Mouse (Mus musculus) kidney, embryonic 14.5 days (tissue): ENCODE results near the gene Ddi2. TPM values are rescaled to one million over a fixed set of nuclear protein-coding genes. Genes with fewer than 3 reads are reported as not detected.

Experiments
- ATAC-seq: fragments of 200-750 bp; cut with Nextera tagmentation; 2 replicates; pipeline ENCODE4 v1.8.0; 2017; ENCODE audit warnings: moderate number of reproducible peaks, mild to moderate bottlenecking, moderate TSS enrichment, moderate library complexity; ENCODE audit not compliant: low FRiP score, low TSS enrichment
- H3K27ac ChIP-seq: fragments of 300-500 bp; sonication (generic); 2 replicates; pipeline ENCODE4 v1.5.1; 2014; ENCODE audit warnings: low read depth, mild to moderate bottlenecking, low read length, moderate library complexity, mixed read lengths
- H3K27me3 ChIP-seq: fragments of 300-500 bp; sonication (generic); 2 replicates; pipeline ENCODE4 v1.6.1; 2014; ENCODE audit warnings: mild to moderate bottlenecking, low read length; ENCODE audit not compliant: control insufficient read depth, insufficient read depth
- H3K36me3 ChIP-seq: fragments of 300-500 bp; sonication (generic); 2 replicates; pipeline ENCODE4 v1.6.1; 2014; ENCODE audit warnings: low read length, mixed read lengths; ENCODE audit not compliant: control insufficient read depth, insufficient read depth
- H3K4me1 ChIP-seq: fragments of 300-500 bp; sonication (generic); 2 replicates; pipeline ENCODE4 v1.6.1; 2014; ENCODE audit warnings: low read length, mixed read lengths; ENCODE audit not compliant: control insufficient read depth, insufficient read depth
- H3K4me2 ChIP-seq: fragments of 300-500 bp; sonication (generic); replicated peaks from 2 replicates; pipeline ENCODE4 v1.6.1; 2014; ENCODE audit warnings: low read depth, mild to moderate bottlenecking, low read length
- H3K4me3 ChIP-seq: fragments of 300-500 bp; sonication (generic); 2 replicates; pipeline ENCODE4 v1.5.1; 2014; ENCODE audit warnings: mild to moderate bottlenecking, low read length
- H3K9ac ChIP-seq: fragments of 300-500 bp; sonication (generic); 2 replicates; pipeline ENCODE4 v1.6.1; 2014; ENCODE audit warnings: low read depth, mild to moderate bottlenecking, low read length, moderate library complexity
- H3K9me3 ChIP-seq: fragments of 300-500 bp; sonication (generic); 2 replicates; pipeline ENCODE4 v1.6.1; 2016; ENCODE audit warnings: low read length; ENCODE audit not compliant: control insufficient read depth
- WGBS: fragments of 180-500 bp; shearing (Covaris S2); extraction: QIAGEN DNeasy Blood & Tissue Kit; methylation state at CpG from one replicate; pipeline ENCODE4 v1.1.7; 2014; 5-methylcytosine and 5-hydroxymethylcytosine counted together
- polyA plus RNA-seq: library from polyadenylated mRNA; unstranded; fragments of >200 nt; fragmentation: Nextera tagmentation; extraction: Ambion mirVana; gene quantifications from 2 replicates; pipeline ENCODE4 v1.2.1, GENCODE M21; 2014

Gene Ddi2
- polyA plus RNA-seq, 1 experiment from 2014 or later: 20.6 TPM

DNA sequence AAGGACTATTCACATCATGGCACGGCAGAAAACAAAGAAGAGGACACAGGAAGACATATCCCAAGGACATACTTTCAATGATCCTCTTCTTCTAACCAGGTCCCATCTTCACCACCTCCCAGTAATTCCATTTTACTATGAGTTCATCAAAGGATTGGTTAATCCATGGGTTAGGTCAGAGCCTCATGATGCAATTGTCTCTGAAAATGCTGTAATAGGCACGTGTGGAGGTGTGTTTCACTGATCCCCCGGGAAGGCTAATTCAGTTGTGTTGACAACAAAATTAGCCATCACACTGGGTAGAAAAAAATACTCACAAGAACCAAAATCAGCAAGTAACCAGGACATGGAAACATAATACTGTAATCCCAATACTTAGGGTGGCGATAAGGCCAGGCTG, 5.6 kb downstream of the Ddi2 start:
- Histone ChIP-seq H3K9me3 (no peaks in the 10 kb centered on the region), H3K9ac (no peak overlapping the region), H3K36me3 (peaks cover 15% of the 10 kb centered on the region), H3K4me2 (no peak overlapping the region), H3K4me3 (no peak overlapping the region), H3K4me1 (peaks cover 39% of the 10 kb centered on the region), H3K27me3 (no peaks in the 10 kb centered on the region), H3K27ac (no peak overlapping the region)
- WGBS: 86% methylated on average over 4 of the region's 4 CpGs
- no peak for ATAC-seq

DNA sequence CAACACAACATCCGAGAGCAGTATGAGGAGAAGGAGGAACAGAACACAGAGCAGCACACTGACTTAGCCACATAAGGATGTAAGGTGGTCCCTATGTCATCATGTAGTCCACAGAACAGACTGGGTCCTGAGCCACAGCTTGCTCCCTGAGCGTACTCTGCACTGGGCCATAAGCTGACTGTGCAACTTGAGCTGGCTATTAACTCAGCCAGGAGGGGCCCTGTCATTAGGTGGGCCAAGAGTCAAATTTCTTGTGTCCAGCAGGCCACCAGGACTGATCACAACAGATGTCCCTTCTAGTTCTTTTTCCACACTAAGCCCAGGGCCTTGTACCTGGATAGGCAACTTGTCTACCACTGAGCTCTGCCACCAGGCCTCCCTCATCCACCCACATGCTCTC, 8.2 kb downstream of the Ddi2 start:
- 18% methylated on average over 2 of the region's 2 CpGs for WGBS
- Histone ChIP-seq H3K9me3 (no peaks in the 10 kb centered on the region), H3K27ac (peak overlapping the region; percentile 61; the same call in 1 of the 2 replicates), H3K27me3 (no peaks in the 10 kb centered on the region), H3K9ac (peak overlapping the region; percentile 8; the same call in 1 of the 2 replicates), H3K4me1 (peaks cover 26% of the 10 kb centered on the region), H3K4me2 (no peak overlapping the region), H3K4me3 (no peak overlapping the region), H3K36me3 (peaks cover 32% of the 10 kb centered on the region)
- ATAC-seq: peak; percentile 82

DNA sequence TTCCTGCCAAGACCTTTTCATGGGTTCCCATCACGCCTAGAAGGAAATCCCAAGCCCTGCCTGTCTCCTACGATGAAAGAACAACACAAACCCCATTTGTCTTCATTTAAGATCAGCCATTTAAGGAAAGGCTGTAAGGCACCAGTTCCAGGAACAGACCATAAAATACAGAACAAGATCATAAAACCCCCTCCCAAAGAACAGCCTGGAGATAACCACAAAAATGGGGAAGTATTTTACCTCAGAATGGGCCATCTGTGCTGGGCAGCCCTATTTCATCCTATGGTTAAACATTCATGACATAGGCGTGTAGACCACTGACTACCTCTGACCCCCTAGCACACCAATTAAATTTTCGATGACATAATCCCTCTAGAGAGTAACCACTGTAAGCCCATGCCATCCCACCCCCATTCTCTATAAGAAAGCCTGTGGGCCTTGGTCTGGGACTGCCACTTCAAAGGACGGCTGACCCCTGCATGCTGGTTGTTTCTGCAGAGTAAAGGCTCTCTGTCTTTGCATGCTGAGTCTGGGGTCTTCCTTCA, 9.5 kb downstream of the Ddi2 start:
- Histone ChIP-seq H3K9ac (no peak overlapping the region), H3K36me3 (peaks cover 43% of the 10 kb centered on the region)
- 53% methylated on average over 5 of the region's 5 CpGs for WGBS

DNA sequence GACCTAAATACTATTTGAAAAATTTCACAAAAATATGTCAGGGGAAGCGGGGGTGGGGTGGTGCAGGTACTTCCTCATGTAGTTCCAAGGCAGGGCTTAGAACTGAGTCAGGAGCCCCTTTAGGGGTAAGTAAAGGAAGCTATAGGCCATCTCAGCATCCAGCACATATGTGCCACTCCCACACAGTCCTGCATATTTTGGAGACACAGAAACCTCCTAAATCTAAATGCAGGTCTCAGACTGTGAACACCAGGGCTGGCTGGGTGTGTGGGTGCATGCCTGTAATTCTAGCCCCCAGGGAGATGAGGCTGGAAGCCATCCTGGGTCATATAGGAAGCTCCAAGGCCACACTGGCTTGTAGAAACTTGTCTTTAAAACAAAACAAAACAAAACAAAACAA, 12.0 kb downstream of the Ddi2 start:
- Histone ChIP-seq H3K4me2 (no peak overlapping the region), H3K27me3 (no peaks in the 10 kb centered on the region), H3K9me3 (no peaks in the 10 kb centered on the region), H3K4me3 (no peak overlapping the region), H3K27ac (no peak overlapping the region), H3K9ac (no peak overlapping the region), H3K36me3 (peaks cover 67% of the 10 kb centered on the region), H3K4me1 (peaks cover 21% of the 10 kb centered on the region)
- 100% methylated on average over 1 of the region's 1 CpGs for WGBS
- no peak for ATAC-seq

More for the DNA sequence above, 9.5 kb downstream of the Ddi2 start:
- Histone ChIP-seq H3K9me3 (no peaks in the 10 kb centered on the region), H3K27me3 (no peaks in the 10 kb centered on the region), H3K4me1 (peaks cover 21% of the 10 kb centered on the region), H3K4me3 (no peak overlapping the region), H3K4me2 (no peak overlapping the region), H3K27ac (no peak overlapping the region)
- no peak for ATAC-seq

DNA sequence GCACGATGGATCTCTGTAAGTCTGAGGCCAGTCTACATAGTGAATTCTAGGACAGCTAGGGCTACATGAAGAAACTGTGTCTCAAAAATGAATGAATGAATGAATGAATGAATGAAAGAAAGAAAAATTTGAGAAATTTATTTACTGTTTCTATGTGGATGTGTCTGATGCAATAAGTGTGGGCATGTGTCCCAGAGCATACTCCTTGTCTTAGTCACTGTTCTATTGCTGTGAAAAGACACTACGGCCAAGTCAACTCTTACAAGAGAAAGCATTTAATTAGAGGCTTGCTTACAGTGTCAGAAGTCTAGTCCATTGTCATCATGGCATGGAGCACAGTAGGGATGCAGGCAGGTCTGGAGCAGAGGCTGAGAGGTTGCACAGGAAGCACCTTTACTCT, 14.2 kb downstream of the Ddi2 start:
- Histone ChIP-seq H3K4me2 (no peak overlapping the region), H3K36me3 (peaks cover 90% of the 10 kb centered on the region), H3K27me3 (no peaks in the 10 kb centered on the region), H3K4me1 (peaks cover 4% of the 10 kb centered on the region), H3K9me3 (no peaks in the 10 kb centered on the region), H3K4me3 (no peak overlapping the region), H3K27ac (no peak overlapping the region), H3K9ac (no peak overlapping the region)
- WGBS: 95% methylated on average over 2 of the region's 2 CpGs
- ATAC-seq: no peak

DNA sequence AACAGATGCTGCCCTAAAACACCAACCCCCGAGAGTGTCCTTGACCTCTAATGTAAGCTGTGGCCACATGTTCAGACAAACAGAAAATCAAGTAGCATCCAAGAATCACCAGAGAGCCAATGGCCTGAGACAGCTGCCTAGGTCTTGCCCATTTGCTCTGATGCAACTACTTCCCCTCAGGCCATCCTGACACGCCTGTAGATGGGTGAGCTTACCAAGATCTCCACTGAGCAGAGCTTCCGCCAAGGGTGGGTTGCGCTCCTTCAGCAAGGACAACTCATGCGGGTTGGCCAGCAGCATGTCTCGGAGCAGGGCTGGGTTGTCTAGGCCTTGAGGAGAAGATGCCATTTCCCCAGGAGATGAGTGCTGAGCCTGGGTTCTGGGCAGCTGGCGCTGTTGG, 15.2 kb downstream of the Ddi2 start:
- Histone ChIP-seq H3K27ac (no peak overlapping the region), H3K36me3 (peaks cover 96% of the 10 kb centered on the region), H3K4me2 (no peak overlapping the region), H3K9me3 (no peaks in the 10 kb centered on the region), H3K4me1 (no peaks in the 10 kb centered on the region), H3K4me3 (no peak overlapping the region), H3K27me3 (no peaks in the 10 kb centered on the region), H3K9ac (no peak overlapping the region)
- WGBS: 95% methylated on average over 7 of the region's 7 CpGs
- no peak for ATAC-seq

DNA sequence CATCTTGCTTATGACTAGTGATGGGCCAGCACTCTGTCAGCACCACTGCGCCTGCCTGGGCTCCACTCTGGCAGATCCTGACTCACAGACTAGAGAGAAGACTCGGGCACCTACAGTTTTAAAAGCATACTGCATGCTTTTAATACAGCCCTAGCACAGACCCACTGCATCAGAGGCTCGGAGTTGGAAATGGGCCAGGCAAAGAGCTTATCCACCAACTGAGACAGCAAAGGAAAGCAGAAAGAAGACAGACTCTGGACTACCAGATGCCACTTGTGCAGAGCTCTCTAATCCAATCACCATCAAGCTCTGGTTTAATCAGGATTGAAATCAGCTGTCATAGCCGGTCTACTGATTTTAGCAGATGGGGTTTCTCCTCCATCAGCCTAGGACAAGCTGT, 17.9 kb downstream of the Ddi2 start:
- ATAC-seq: no peak
- no peak overlapping the region for H3K27ac ChIP-seq
- peaks cover 90% of the 10 kb centered on the region for H3K36me3 ChIP-seq
- H3K4me1 ChIP-seq: no peaks in the 10 kb centered on the region
- no peak overlapping the region for H3K4me2 ChIP-seq
- H3K9ac ChIP-seq: no peak overlapping the region
- 81% methylated on average over 4 of the region's 4 CpGs for WGBS
- no peaks in the 10 kb centered on the region for H3K9me3 ChIP-seq
- no peaks in the 10 kb centered on the region for H3K27me3 ChIP-seq
- no peak overlapping the region for H3K4me3 ChIP-seq

DNA sequence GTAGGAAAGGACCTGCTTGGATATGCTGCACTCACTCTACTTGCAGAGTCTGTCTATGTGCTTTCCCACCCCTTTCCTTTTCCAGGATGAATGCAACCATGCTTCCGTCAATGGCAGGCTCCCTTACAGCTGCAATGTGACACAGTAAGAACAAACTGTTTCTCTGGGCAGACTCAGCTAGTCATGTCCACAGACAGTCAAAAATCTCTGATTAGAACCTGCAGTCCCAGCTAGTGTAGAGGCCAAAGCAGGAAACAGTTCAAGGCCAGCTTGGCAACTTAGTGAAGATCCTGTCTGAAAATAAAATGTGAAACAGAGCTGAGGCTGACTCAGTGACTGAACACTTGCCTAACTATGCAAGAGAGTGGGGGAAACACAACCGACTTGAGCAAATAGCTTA, 18.6 kb downstream of the Ddi2 start:
- no peak for ATAC-seq
- H3K4me1 ChIP-seq: no peaks in the 10 kb centered on the region
- no peak overlapping the region for H3K4me3 ChIP-seq
- no peaks in the 10 kb centered on the region for H3K9me3 ChIP-seq
- H3K27ac ChIP-seq: no peak overlapping the region
- 88% methylated on average over 2 of the region's 2 CpGs for WGBS
- no peak overlapping the region for H3K9ac ChIP-seq
- H3K27me3 ChIP-seq: no peaks in the 10 kb centered on the region
- peaks cover 93% of the 10 kb centered on the region for H3K36me3 ChIP-seq
- no peak overlapping the region for H3K4me2 ChIP-seq

DNA sequence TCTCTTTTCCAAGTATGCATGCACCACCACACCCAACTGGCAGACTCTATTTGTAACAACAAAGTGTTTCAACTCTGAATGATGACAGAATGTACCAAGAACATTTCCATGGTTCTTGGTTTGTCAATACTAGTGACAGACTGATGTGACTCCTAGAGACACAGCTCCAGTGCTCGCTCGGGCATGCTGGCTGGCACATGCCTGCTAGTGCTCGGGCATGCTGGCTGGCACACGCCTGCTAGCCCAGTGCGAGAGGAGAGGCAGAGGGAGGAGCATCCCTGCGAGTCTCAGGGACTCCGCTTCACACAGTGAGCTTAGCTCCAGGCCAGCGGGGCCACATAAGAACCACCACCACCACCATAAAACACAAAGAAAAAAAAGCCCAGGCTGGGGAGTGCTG, 28.5 kb downstream of the Ddi2 start:
- Histone ChIP-seq H3K4me3 (no peak overlapping the region), H3K4me1 (no peaks in the 10 kb centered on the region), H3K9me3 (no peaks in the 10 kb centered on the region), H3K9ac (no peak overlapping the region), H3K36me3 (peaks cover 91% of the 10 kb centered on the region), H3K27ac (no peak overlapping the region), H3K4me2 (no peak overlapping the region), H3K27me3 (no peaks in the 10 kb centered on the region)
- no peak for ATAC-seq
- WGBS: 94% methylated on average over 8 of the region's 8 CpGs
